Mouse (Mus musculus) right cerebral cortex, postnatal 25 days (tissue): ENCODE data around the gene Palm3.
"Not testable (repeated sequence)": the region's sequence is repeated elsewhere in the genome, so short reads cannot be mapped to it uniquely, and the experiment has no call there.

Experiments used
- DNase-seq: peaks from one replicate; pipeline ENCODE4 v3.0.0; 2022

Palm3 gene

DNA sequence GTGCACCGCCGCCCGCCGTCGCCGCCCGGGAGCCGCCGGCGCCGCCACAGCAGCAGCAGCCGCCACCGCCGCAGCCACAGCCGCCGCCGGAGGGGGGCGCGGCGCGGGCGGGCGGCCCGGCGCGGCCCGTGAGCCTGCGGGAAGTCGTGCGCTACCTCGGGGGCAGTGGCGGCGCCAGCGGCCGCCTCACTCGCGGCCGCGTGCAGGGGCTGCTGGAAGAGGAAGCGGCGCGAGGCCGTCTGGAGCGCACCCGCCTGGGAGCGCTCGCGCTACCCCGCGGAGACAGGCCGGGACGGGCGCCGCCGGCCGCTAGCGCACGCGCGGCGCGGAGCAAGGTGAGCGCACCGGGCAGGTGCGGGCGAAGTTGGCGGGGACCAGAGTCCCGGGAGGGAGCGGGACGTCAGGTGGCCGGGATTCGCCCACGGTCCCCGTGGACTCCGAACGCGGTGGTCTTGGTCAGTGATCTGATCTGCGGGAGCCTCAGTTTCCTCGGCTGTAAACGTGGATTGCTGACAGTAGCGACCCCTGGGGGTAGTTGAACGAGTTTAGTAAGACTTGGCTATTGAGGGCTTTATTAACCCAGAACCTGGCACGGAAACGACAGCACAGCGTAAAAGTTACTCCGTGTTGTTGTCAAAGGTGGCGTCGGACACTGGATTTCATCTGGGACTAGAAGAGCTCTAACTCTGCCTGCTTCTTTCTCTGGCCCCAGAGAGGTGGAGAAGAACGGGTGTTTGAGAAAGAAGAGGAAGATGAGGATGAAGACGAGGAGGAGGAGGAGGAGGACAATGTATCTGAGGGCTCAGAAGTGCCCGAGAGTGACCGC is 22.8 kb upstream of the Palm3 start:
- peak; percentile 62 for DNase-seq

DNA sequence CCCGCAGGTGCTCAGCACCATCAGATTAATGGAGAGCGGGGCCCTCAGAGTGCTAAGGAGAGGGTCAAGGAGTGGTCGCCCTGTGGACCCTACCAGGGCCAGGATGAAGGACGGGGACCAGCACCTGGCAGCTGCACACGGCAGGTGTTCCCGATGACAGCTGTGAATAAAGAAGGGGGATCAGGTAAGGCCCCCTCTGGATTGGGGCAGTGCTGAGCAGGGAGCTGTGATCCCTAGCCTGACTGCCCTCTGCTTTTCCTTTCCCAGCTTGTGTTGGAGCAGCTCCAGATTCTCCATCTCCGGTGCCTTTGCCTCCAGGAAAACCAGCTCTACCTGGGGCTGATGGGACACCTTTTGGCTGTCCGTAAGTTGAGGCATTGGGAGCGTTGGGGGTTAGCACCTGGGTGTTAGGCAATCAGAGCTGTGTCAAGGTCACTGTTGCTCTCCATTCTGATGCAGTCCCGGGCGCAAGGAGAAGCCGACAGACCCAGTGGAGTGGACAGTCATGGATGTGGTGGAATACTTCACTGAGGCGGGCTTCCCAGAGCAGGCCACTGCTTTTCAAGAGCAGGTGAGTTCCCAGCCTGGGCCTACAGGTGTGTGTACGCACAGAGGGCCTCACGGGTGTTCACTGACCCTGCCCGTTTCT is 22.1 kb upstream of the Palm3 start:
- DNase-seq, result no peak

DNA sequence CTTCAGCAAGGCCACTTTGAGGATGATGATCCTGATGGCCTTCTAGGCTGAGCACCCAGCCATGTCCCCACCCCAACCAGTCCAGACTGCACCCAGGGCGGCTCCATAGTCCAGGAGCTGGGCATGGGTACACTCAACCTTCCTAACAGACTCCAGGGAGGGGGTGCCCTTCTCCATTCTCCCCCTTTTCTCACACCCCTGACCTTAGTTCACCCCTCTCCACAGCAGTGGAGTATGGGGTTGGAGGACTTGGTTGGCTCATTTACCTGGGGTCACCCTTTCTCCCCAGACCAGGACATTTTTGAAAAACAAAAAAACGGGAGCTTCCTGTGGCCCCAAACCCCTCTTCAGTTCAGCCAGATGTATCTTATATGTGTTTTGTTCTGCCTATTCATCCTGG is 21.4 kb upstream of the Palm3 start:
- no peak for DNase-seq

DNA sequence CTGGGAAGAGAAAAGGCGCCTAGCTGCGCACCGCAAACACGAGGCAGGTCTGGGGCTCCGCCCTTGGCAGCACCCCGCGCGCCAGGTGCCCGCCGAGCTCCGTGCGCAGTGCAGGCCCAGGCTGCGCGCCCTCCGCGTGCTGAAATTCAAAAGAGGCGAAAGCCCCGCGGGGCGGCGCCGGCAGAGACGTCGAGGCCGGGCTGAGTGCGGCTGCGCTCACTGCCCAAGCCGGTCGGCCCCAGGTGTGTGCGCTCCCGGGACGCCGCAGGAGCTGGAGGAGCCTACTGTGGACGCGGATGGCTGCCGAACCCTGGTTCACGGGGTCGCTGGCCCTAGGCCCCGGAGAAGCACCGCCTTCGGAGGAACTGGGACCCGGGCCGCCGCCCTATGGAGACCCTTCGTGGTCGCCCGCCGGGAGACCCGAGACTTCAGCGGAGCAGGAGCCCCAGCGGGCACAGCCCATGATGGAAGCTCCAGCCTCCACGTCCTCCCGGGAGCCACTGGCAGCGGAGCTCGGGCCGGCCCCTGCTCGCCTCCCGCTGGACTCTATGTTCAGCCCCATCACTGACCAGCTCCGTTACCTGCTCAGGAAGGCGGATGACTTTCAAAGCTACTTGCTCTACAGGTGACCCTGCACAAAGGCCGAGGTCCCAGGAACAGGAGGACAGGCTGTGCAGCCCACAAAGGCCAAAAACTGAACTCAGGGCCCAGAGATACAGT is 19.8 kb upstream of the Palm3 start, which contains the start of gene 1700067K01Rik:
1700067K01Rik (plus strand) TSS at position 222 of the 720 bp plus-strand sequence.
- no peak for DNase-seq

DNA sequence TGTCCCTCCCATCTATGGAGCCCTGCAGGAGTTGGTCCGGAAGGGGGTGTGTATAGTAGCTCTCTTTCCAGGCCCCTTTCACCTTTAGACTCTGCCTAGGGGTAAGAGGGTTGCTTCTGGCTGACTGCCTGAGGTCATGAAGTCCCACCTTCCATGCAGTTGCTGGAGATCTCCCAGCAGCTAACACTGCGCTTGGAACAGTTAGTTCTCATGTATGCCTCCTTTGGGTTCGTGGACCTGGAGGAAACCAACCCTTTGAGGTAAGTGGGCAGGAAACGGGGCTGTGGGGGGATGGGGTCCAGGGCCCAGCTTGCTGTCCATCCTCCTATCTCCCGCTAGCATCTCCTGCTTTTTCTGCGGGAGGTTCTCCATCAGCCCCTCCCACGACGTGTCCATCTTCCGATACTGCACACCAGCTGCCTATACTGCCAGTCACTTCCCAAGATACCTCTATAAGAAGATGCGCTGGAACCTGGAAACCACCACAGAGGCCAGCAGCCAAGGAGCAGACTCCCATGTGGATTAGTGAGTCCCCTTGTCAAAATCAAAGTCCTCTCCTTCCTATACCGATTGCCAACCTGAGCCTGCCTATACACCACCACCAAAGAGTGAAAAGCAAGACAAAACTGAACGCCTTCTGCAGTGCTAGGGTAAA is 18.2 kb upstream of the Palm3 start:
- no peak for DNase-seq

DNA sequence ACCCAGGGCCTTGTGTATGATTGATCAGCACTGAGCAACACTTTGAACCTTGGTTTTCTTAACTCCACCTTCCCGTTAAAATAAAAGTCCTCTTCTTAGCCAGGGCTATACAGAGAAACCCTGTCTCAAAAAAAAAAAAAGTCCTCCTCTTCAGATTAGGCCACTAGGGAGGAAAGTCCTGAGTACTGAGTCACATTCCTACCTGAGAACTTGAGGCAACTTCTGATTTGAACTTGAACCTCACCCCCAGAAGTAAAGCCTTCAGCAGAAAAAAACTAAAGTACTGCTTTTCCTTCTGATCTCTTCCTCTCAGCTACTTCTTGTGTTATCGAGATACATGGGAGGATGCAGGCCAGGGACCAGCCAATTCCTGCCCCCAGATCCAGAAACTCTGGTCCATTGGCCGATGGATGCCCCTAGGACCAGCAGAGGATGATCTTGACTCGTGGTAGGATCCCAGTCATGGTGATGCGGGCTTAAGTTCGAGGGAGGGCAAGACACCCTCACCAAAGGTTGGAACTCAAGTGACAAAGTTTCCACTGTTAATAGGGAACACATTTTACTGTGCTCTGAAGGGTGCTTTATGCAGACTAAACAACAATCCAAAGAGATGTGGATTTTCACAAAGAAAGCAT is 17.5 kb upstream of the Palm3 start:
- DNase-seq, result no peak

DNA sequence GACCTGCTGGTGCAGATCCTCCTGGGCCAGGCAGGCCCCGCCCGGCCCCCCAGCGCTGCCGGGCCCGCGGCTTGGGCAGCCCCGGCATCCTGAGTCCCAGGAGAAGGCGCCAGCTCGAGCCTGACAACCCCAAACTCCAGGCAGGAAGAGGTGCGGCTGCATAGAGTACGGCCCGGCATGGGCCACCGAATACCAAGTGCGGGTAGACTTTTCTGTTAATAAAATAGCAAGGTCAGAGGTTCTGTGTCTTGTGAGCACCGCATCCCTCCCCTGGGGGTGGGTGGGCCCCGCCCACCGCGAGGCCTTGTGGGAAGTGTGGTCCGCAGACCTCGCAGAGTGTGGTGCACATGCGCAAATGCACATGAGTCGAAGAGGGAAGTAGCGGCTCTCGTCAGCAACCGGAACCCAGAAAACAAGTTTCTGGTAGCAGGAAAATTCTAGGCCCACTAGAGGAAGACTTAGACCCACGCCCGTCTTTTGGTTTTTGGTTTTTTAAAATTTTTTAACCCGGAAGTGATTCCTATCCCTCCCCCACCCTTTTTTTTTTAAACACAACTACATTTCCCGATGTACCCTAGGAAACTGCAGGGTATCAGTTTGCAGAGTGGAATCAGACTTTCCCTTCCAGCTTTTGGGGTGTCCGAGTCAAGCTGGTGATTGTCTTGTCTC is 16.6 kb upstream of the Palm3 start:
- DNase-seq, result peak; percentile 91

DNA sequence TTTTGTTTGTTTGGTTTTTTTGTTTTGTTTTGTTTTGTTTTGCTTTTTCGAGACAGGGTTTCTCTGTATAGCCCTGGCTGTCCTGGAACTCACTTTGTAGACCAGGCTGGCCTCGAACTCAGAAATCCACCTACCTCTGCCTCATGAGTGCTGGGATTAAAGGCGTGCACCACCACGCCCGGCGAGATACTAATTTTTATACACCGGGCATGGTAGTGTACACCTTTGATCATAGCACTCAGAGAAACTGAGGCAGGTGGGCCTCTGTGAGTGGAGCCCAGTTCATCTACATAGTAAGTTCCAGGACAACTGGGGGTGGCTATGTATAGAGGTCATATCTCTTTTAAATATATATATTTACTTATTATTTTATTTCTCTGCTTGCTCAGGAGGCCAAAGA is 15.8 kb upstream of the Palm3 start:
- DNase-seq, result not testable (repeated sequence)

DNA sequence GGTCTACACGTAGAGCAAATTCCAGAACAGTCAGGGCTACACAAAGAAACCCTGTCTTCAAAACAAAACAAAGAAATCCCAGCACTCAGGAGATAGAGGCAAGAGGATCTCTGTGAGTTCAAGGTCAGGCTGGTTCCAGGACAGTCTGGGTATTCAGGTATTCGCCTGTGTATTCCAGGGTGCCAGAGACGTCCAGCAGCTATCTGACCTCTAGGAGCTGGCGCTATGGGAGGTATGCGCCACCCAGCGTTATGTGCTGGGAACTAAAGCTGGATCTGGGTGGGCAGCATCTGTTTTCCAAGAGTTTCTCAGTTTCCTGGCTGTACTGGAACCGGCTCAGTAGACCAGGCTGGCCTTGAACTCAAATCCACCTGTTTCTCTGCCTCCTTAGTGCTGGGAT is 12.9 kb upstream of the Palm3 start:
- no peak for DNase-seq

DNA sequence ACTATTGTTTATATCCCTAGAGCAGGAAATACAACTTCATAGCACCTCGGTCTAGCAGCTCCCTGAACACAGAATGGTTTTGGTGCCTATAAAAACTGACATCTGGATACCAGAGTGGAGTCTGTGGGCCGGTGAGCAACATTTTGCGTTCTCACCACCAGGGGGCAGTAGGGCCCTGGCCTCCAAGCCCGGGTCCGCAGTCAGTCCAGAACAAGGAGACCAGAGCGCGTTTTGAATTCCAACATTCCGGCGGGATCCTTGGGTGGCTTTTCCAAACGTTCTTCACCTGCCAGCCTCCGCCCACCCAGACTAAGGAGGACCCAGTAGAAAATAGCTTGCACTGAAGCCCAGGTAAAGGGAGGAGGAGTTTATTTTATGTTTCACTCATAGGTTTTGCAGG is 11.4 kb upstream of the Palm3 start:
- peak; percentile 84 for DNase-seq

DNA sequence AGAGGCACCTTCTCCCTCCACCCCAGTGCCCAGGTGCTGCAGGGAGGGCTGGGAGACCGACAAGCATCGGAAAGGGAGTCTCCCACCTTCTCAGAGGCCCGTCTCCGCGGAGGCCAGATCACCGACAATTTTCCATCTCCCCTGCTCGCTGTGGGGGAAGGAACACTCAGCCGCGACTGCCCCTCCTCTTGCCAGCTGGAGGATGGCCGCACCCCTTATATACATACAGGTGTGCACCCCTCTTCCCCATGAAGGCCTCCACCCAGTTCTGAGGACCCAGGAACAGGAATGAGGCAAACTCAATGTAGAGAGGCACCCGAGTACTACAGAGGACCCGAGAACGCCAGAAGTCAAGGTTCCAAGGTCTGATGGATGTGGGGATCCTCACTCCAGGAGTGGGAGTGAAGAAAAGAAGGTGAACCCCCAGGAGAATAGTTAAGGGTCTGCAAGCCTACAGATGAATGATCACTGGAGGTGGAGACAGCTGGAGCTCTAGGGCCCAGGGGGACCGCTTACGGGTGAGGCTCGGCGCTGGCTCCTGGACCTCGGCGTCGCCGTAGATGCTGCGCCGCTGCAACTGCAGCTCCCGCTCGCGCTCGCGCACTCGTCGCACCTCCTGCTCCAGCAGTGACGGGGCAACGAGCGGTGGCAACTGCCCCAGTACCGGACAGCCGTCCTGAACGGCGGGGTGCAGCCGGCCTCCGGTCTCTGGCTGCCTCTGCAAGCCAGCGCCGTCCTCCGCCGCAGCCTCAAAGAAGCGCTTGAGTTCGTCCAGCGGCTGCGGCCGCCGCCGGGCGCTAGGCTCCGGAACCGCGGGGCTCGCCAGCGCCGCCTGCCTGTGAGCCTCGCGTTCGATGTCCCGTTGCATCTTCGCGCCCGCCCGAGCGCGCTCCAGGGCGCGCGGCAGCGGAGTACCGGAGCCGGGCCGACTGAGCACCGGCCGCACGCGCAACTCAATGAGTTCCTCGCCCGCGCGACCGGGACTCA is 10.4 kb upstream of the Palm3 start:
- peak; percentile 77 for DNase-seq

DNA sequence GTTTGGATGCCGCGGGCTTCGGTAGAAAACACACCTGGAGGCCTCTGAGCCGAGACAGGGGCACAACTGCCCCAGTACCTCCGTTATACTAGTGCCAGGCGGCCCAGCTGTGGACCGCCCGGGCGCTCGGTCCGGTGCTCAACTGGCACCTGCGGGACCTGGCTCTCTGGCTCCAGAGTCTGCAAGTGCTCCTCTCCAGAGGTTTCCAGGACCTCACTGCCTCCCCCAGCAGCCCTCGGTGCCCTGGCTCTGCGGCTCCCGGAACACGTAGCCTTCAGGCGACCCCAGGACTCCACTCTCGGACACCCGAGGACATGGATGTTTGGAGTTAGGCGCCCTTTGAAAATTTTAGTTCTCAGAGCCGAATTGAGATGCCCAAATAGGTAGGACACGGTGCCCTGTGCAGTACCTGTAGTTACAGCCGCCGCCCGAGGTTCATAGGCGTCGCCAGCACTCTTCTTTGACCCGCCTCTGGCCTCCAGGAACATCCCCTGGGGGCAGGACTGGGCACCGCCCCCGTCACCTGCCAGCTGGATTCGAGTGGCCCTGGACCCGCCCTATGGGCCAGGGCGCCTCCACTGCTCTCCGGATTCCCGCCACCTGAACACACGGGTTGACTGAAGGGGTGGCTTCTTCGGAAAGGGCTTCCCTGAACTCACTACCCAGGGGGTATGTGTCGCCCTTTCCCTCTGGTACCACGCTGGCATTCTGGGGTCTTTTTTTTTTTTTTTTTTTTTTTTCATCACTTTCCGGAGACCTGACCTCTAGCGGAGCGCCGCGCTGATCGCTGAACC is 9.4 kb upstream of the Palm3 start, which contains the start of gene 2210011C24Rik:
2210011C24Rik (minus strand) TSS at position 467 of the 794 bp plus-strand sequence.
- DNase-seq, result no peak

DNA sequence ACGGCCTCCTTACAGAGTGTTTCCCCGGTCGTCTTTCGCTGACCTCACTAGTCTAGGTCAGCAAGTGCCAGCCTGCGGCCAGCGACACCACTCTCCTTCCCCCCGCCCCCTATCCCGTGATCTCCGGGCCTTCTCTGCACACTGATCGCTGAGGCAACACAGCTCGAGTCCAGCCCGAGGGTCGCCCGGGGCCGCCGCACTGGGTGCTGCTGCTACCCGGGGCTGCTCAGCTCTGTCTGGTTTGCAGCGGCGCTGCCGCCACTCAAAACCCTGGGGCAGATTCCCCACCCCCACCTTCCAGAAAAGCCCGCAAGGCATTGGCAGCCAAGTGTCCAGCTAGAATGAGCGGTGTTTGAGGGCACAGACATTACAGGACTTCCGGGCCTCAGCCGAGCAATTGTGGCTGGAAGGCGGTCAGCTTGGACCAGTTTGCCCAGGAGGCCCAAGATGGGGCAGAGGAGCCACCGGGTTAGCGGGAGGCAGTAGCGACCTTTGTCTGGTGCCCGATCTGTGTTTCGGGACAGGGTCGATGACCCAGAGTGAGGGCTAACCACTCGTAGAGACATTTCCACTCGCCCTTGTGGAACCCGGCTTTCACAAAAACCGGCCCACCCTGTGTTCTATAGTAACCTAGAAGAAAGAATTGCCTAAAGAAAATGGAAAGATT is 8.6 kb upstream of the Palm3 start:
- no peak for DNase-seq

DNA sequence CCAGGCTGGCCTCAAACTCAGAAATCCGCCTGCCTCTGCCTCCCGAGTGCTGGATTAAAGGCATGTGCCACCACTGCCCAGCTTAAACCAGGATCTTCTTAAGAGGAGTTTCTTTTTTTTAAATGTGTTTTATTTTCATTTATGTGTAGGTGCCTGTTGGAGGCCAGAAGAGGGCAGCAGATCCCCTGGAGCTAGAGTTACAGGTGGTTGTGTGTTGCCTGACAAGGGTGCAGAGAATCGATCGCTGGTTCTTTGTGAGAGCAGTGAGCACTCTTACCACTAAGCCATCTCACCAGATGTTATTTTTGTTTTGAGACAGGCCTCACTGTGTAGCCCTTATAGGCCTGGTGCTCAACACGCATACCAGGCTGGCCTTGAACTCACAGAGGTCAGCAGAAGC is 5.4 kb upstream of the Palm3 start:
- DNase-seq, result no peak

DNA sequence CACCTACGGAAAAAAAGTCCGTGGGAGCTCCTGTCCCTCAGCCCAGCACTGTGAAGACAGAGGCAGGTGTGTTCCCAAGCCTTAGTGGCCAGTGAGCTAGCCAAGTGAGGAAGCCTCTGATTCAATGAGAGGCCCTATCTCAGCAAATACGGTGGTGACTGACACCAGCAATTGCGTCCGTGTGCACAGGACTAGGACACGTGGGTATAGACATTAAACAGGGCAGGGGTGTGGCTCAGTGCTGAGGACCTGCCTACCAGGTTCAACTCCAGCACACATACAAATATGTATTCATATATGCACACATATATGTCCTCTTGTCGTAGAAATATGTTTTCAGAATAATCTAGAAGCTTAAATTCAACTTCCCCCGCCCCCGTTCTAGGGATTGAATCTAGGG is 1.5 kb upstream of the Palm3 start:
- no peak for DNase-seq

DNA sequence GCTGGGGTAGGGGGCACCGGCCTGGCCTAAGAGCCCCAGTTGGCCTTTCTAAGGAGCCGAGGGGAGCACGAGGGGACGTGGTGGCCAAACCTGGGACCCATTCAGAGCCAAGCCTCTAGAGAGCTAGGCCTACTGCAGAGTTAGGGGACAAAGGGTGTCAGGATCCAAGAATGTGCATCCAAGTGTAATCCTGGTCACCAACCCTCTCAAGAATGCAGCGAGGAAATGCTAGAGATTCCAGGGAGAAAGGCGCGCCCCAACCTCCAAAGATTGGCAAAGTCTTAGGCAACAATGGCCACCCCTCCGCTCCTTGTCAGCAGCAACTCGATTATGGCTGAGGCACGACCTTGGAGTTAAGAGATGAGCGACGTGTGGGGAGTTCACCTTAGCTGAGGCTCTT is 298 bp downstream of the Palm3 start:
- no peak for DNase-seq

DNA sequence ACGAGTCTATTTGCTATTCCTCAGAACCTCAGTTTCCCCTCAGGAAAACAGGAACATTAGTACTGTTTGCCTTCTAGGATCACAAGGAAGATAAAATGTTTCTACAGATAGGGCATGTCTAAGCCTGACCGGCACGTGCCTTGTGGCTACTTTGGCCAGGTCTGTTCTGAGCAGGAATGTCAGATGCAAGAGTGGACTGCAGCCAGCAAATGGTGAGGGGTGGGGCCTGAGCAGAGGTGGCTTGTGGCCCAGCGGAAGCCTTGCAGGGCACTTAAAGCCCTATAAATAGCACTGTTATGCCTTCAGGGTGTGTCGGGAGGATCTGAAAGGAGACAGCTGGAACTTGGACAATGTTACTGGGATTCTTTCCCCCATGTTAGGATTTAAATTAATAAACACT is 1.8 kb downstream of the Palm3 start:
- DNase-seq, result no peak

DNA sequence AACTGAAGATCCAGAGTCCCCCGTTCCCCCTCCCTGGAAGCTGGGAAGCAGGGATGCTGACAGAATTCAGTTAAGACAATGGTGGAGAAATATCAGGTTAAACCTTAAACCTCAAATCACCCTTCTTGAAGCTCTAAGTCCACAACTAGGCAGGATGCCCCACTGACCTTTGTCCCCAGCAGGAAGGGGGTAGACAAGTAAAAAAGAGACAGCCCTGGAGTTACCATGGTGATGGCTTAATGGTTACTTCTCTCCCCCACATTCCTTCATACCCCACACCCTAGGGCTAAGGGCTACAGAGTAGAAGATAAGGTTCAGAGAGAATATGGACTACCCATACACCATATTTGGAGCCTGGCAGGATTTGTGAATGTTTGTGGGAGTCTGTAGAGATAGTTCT is 2.4 kb downstream of the Palm3 start:
- no peak for DNase-seq

DNA sequence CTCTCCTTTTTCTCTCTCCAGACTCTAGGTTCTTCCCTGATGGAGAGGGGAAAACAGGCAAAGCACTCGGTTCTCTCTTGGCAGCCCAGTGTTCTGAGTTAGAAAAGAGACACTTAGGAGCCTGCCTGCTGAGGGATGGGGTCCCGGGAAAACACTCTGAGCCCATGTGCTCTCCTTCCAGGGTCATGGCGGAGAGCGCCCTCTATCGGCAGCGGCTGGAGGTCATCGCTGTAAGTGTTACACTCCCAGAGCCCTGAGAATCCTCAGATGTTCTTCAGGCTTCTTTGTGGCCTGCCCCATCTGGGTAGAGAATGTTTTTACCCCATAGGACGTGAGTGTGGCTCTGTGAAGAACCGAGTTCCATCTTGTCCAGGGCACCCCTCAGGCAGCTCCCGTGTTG is 2.9 kb downstream of the Palm3 start:
- DNase-seq, result no peak
